Mouse (Mus musculus): Measurements from ENCODE around the gene Hand1. TPM values are rescaled to one million over a fixed set of nuclear protein-coding genes. Genes with fewer than 3 reads are reported as not detected.
"Not testable (repeated sequence)": the region's sequence is repeated elsewhere in the genome, so short reads cannot be mapped to it uniquely, and the experiment has no call there.

Gene Hand1
- polyA plus RNA-seq, 1 experiment, result not detected

- TF ChIP-seq CTCF (IDR thresholded peaks at IDR 0.05; ENCODE audit: control insufficient read depth, insufficient read depth, insufficient read length), result no peak
- peaks cover 19% of the 10 kb centered on the region for H3K27me3 ChIP-seq (ENCODE audit: control insufficient read depth, insufficient read depth, insufficient read length)
- H3K4me3 ChIP-seq (ENCODE audit: insufficient read depth, poor library complexity, severe bottlenecking), result no peak overlapping the region
- H3K79me2 ChIP-seq (ENCODE audit: control insufficient read depth, insufficient read depth), result no peaks in the 10 kb centered on the region
- no peaks in the 10 kb centered on the region for H3K36me3 ChIP-seq (ENCODE audit: control insufficient read depth, insufficient read depth)
- H3ac ChIP-seq (ENCODE audit: control insufficient read depth, insufficient read length, low read depth), result no peak overlapping the region
- no peaks in the 10 kb centered on the region for H3K79me3 ChIP-seq (ENCODE audit: low read depth)
Observed at GRCm38 (mm10) chr11:57823714-57824113, 8.9 kb downstream of the Hand1 start.

GRCm38 (mm10) chr11:57823159-57823558 is 9.5 kb downstream of the Hand1 start:
- H3K4me3 ChIP-seq (ENCODE audit: insufficient read depth, poor library complexity, severe bottlenecking); H3ac ChIP-seq (ENCODE audit: control insufficient read depth, insufficient read length, low read depth); H3K79me3 ChIP-seq (ENCODE audit: low read depth); H3K36me3 ChIP-seq (ENCODE audit: control insufficient read depth, insufficient read depth); H3K79me2 ChIP-seq (ENCODE audit: control insufficient read depth, insufficient read depth): not testable (repeated sequence)
- peaks cover 14% of the 10 kb centered on the region for H3K27me3 ChIP-seq (ENCODE audit: control insufficient read depth, insufficient read depth, insufficient read length)

GRCm38 (mm10) chr11:57819999-57820581 is 12.5 kb downstream of the Hand1 start:
- Histone ChIP-seq H3ac (ENCODE audit: control insufficient read depth, insufficient read length, low read depth) (no peak overlapping the region), H3K27me3 (ENCODE audit: control insufficient read depth, insufficient read depth, insufficient read length) (no peaks in the 10 kb centered on the region)
- peak; percentile 61 for TF ChIP-seq CTCF (IDR thresholded peaks at IDR 0.05; ENCODE audit: control insufficient read depth, insufficient read depth, insufficient read length)
- no peak for TF ChIP-seq MYOG (IDR thresholded peaks at IDR 0.05; ENCODE audit: control insufficient read depth, extremely low read depth, insufficient read length)

GRCm38 (mm10) chr11:57818189-57818588 is 14.4 kb downstream of the Hand1 start:
- Histone ChIP-seq H3K36me3 (ENCODE audit: control insufficient read depth, insufficient read depth) (no peaks in the 10 kb centered on the region), H3K79me3 (ENCODE audit: low read depth) (no peaks in the 10 kb centered on the region), H3K27me3 (ENCODE audit: control insufficient read depth, insufficient read depth, insufficient read length) (no peaks in the 10 kb centered on the region), H3ac (ENCODE audit: control insufficient read depth, insufficient read length, low read depth) (no peak overlapping the region), H3K79me2 (ENCODE audit: control insufficient read depth, insufficient read depth) (no peaks in the 10 kb centered on the region), H3K4me3 (ENCODE audit: insufficient read depth, poor library complexity, severe bottlenecking) (no peak overlapping the region)
- no peak for TF ChIP-seq CTCF (IDR thresholded peaks at IDR 0.05; ENCODE audit: control insufficient read depth, insufficient read depth, insufficient read length)

More at GRCm38 (mm10) chr11:57819999-57820581, 12.5 kb downstream of the Hand1 start:
- H3K36me3 ChIP-seq (ENCODE audit: control insufficient read depth, insufficient read depth), result no peaks in the 10 kb centered on the region
- H3K79me2 ChIP-seq (ENCODE audit: control insufficient read depth, insufficient read depth), result no peaks in the 10 kb centered on the region
- H3K79me3 ChIP-seq (ENCODE audit: low read depth), result no peaks in the 10 kb centered on the region
- H3K4me3 ChIP-seq (ENCODE audit: insufficient read depth, poor library complexity, severe bottlenecking), result no peak overlapping the region

- no peaks in the 10 kb centered on the region for H3K79me3 ChIP-seq (ENCODE audit: low read depth)
- no peak overlapping the region for H3ac ChIP-seq (ENCODE audit: control insufficient read depth, insufficient read length, low read depth)
- no peak for TF ChIP-seq CTCF (IDR thresholded peaks at IDR 0.05; ENCODE audit: control insufficient read depth, insufficient read depth, insufficient read length)
- TF ChIP-seq FOSL1 (IDR thresholded peaks at IDR 0.05; ENCODE audit: insufficient read depth, low read length, poor library complexity, severe bottlenecking), result no peak
- no peak for TF ChIP-seq USF1 (IDR thresholded peaks at IDR 0.05; ENCODE audit: low read depth)
- TF ChIP-seq MYOD1 (IDR thresholded peaks at IDR 0.05; ENCODE audit: control insufficient read depth, insufficient read length, low read depth), result no peak
- TF ChIP-seq MAX (IDR thresholded peaks at IDR 0.05), result no peak
- TF ChIP-seq MYOG (IDR thresholded peaks at IDR 0.05; ENCODE audit: control insufficient read depth, extremely low read depth, insufficient read length), result no peak
- H3K4me3 ChIP-seq (ENCODE audit: insufficient read depth, poor library complexity, severe bottlenecking), result no peak overlapping the region
- H3K79me2 ChIP-seq (ENCODE audit: control insufficient read depth, insufficient read depth), result no peaks in the 10 kb centered on the region
- no peaks in the 10 kb centered on the region for H3K27me3 ChIP-seq (ENCODE audit: control insufficient read depth, insufficient read depth, insufficient read length)
- peaks cover 25% of the 10 kb centered on the region for H3K36me3 ChIP-seq (ENCODE audit: control insufficient read depth, insufficient read depth)
Observed at GRCm38 (mm10) chr11:57813641-57814040, 19.0 kb downstream of the Hand1 start.

- no peak for TF ChIP-seq CTCF (IDR thresholded peaks at IDR 0.05; ENCODE audit: control insufficient read depth, insufficient read depth, insufficient read length)
- no peak for TF ChIP-seq FOSL1 (IDR thresholded peaks at IDR 0.05; ENCODE audit: insufficient read depth, low read length, poor library complexity, severe bottlenecking)
- Histone ChIP-seq H3K36me3 (ENCODE audit: control insufficient read depth, insufficient read depth) (peaks cover 32% of the 10 kb centered on the region), H3ac (ENCODE audit: control insufficient read depth, insufficient read length, low read depth) (no peak overlapping the region), H3K79me3 (ENCODE audit: low read depth) (no peaks in the 10 kb centered on the region), H3K4me3 (ENCODE audit: insufficient read depth, poor library complexity, severe bottlenecking) (no peak overlapping the region), H3K27me3 (ENCODE audit: control insufficient read depth, insufficient read depth, insufficient read length) (no peaks in the 10 kb centered on the region), H3K79me2 (ENCODE audit: control insufficient read depth, insufficient read depth) (no peaks in the 10 kb centered on the region)
Observed at GRCm38 (mm10) chr11:57812212-57812611, 20.4 kb downstream of the Hand1 start.

- no peaks in the 10 kb centered on the region for H3K79me3 ChIP-seq (ENCODE audit: low read depth)
- no peak overlapping the region for H3K4me3 ChIP-seq (ENCODE audit: insufficient read depth, poor library complexity, severe bottlenecking)
- H3K79me2 ChIP-seq (ENCODE audit: control insufficient read depth, insufficient read depth), result no peaks in the 10 kb centered on the region
- peaks cover 32% of the 10 kb centered on the region for H3K36me3 ChIP-seq (ENCODE audit: control insufficient read depth, insufficient read depth)
- no peak overlapping the region for H3ac ChIP-seq (ENCODE audit: control insufficient read depth, insufficient read length, low read depth)
- TF ChIP-seq CTCF (IDR thresholded peaks at IDR 0.05; ENCODE audit: control insufficient read depth, insufficient read depth, insufficient read length) (no peak), MYOD1 (IDR thresholded peaks at IDR 0.05; ENCODE audit: control insufficient read depth, insufficient read length, low read depth) (no peak), CEBPB (IDR thresholded peaks at IDR 0.05; ENCODE audit: low read depth) (no peak), USF1 (IDR thresholded peaks at IDR 0.05; ENCODE audit: low read depth) (no peak), MAX (IDR thresholded peaks at IDR 0.05) (no peak), FOSL1 (IDR thresholded peaks at IDR 0.05; ENCODE audit: insufficient read depth, low read length, poor library complexity, severe bottlenecking) (no peak), MYOG (IDR thresholded peaks at IDR 0.05; ENCODE audit: control insufficient read depth, extremely low read depth, insufficient read length) (no peak)
- H3K27me3 ChIP-seq (ENCODE audit: control insufficient read depth, insufficient read depth, insufficient read length), result no peaks in the 10 kb centered on the region
Observed at GRCm38 (mm10) chr11:57811006-57811405, 21.6 kb downstream of the Hand1 start.

All from C2C12 (cell line).